Mouse (Mus musculus): Measurements from ENCODE around the gene Dcps. TPM values are rescaled to one million over a fixed set of nuclear protein-coding genes. Genes with fewer than 3 reads are reported as not detected.

Gene Dcps
- polyA plus RNA-seq, 1 experiment from 2014 or later = 74.4 TPM

DNA sequence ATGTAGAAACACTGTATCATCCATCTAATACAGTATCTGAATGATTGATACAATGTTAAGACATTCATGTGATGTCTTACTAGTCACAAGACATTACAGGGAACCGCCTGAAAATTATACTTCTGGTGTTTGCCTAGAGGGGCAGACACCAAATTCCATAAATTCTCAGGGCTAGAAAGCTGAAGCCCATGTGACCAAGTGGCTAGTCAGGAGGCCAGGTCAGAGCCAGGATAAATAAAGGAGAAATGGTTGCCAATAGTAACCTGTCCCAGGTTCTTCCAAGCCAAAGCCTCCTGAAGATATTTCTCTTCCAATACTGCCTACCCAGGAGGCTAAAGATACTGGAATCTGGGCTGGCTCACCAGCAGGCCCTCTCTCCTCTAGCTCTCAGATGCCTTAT lies 80.1 kb downstream of the Dcps start:
- no peak for ATAC-seq
- H3K9ac ChIP-seq (ENCODE audit: low read depth, low read length) = no peak overlapping the region
- H3K36me3 ChIP-seq (ENCODE audit: control insufficient read depth, insufficient read depth, low read length) = no peaks in the 10 kb centered on the region
- no peaks in the 10 kb centered on the region for H3K9me3 ChIP-seq (ENCODE audit: control insufficient read depth, low read length)
- H3K4me2 ChIP-seq (ENCODE audit: low read length) = no peak overlapping the region
- no peaks in the 10 kb centered on the region for H3K27me3 ChIP-seq (replicated peaks; ENCODE audit: control insufficient read depth, insufficient read depth, low read length)
- 94% methylated on average over 1 of the region's 1 CpGs for WGBS
- no peak overlapping the region for H3K27ac ChIP-seq (ENCODE audit: low read depth, low read length)
- no peak overlapping the region for H3K4me3 ChIP-seq (ENCODE audit: low read length)
- no peaks in the 10 kb centered on the region for H3K4me1 ChIP-seq (ENCODE audit: control insufficient read depth, insufficient read depth, low read depth, low read length)

GRCm38 (mm10) chr9:35093350-35093749 lies 82.5 kb downstream of the Dcps start:
- Histone ChIP-seq H3K4me2 (ENCODE audit: low read length) (no peak overlapping the region), H3K4me1 (ENCODE audit: control insufficient read depth, insufficient read depth, low read depth, low read length) (no peaks in the 10 kb centered on the region), H3K4me3 (ENCODE audit: low read length) (no peak overlapping the region), H3K9ac (ENCODE audit: low read depth, low read length) (no peak overlapping the region), H3K9me3 (ENCODE audit: control insufficient read depth, low read length) (no peaks in the 10 kb centered on the region), H3K27me3 (replicated peaks; ENCODE audit: control insufficient read depth, insufficient read depth, low read length) (no peaks in the 10 kb centered on the region), H3K27ac (ENCODE audit: low read depth, low read length) (no peak overlapping the region), H3K36me3 (ENCODE audit: control insufficient read depth, insufficient read depth, low read length) (no peaks in the 10 kb centered on the region)
- 100% methylated on average over 3 of the region's 3 CpGs for WGBS
- no peak for ATAC-seq

- Histone ChIP-seq H3K4me3 (ENCODE audit: low read length) (no peak overlapping the region), H3K27me3 (replicated peaks; ENCODE audit: control insufficient read depth, insufficient read depth, low read length) (no peaks in the 10 kb centered on the region), H3K4me2 (ENCODE audit: low read length) (no peak overlapping the region), H3K9me3 (ENCODE audit: control insufficient read depth, low read length) (no peaks in the 10 kb centered on the region), H3K27ac (ENCODE audit: low read depth, low read length) (no peak overlapping the region), H3K9ac (ENCODE audit: low read depth, low read length) (no peak overlapping the region), H3K4me1 (ENCODE audit: control insufficient read depth, insufficient read depth, low read depth, low read length) (no peaks in the 10 kb centered on the region), H3K36me3 (ENCODE audit: control insufficient read depth, insufficient read depth, low read length) (no peaks in the 10 kb centered on the region)
- 91% methylated on average over 2 of the region's 2 CpGs for WGBS
- ATAC-seq = no peak
These were observed 83.0 kb downstream of the Dcps start for GRCm38 (mm10) chr9:35092904-35093303.

Other genes with a start within 250 kb of the Dcps start
- gene St3gal4, start 56.8 kb downstream of the Dcps start, polyA plus RNA-seq (2015; fragmentation: Nextera tagmentation; extraction: Ambion mirVana) = 15.1 and 16.1 TPM in 2 replicates
- 63.4 and 71.8 TPM in 2 replicates for gene Srpr, start 24.1 kb upstream of the Dcps start, polyA plus RNA-seq (2015; fragmentation: Nextera tagmentation; extraction: Ambion mirVana)
- 4.5 and 5.8 TPM in 2 replicates for gene Tirap, start 24.2 kb upstream of the Dcps start, polyA plus RNA-seq (2015; fragmentation: Nextera tagmentation; extraction: Ambion mirVana)
- 48.0 and 51.4 TPM in 2 replicates for gene Foxred1, start 35.0 kb upstream of the Dcps start, polyA plus RNA-seq (2015; fragmentation: Nextera tagmentation; extraction: Ambion mirVana)
- 46.6 and 48.5 TPM in 2 replicates for gene Fam118b, start 91.7 kb upstream of the Dcps start, polyA plus RNA-seq (2015; fragmentation: Nextera tagmentation; extraction: Ambion mirVana)
- 17.6 and 20.0 TPM in 2 replicates for gene Rpusd4, start 91.8 kb upstream of the Dcps start, polyA plus RNA-seq (2015; fragmentation: Nextera tagmentation; extraction: Ambion mirVana)
- 2.9 and 3.7 TPM in 2 replicates for gene Cdon, start 245.1 kb upstream of the Dcps start, polyA plus RNA-seq (2015; fragmentation: Nextera tagmentation; extraction: Ambion mirVana)

Measured in hindbrain, embryonic 16.5 days (tissue).